Mouse (Mus musculus) heart, adult 2 months (tissue): ENCODE results near the gene 3110009E18Rik. TPM values are rescaled to one million over a fixed set of nuclear protein-coding genes. Genes with fewer than 3 reads are reported as not detected.

Experiments used
- DNase-seq, 2 experiments: peaks; one replicate each; pipeline ENCODE4 v3.0.0; 2021
- H3K27ac ChIP-seq: fragments of 200-600 bp; 2 replicates; pipeline ENCODE4 v1.8.1; 2022
- H3K27me3 ChIP-seq: fragments of 200-500 bp; 2 replicates; pipeline ENCODE4 v1.6.1; 2012; ENCODE audit warnings: mild to moderate bottlenecking, low read length, inconsistent platforms, mixed read lengths; ENCODE audit not compliant: control insufficient read depth, insufficient read depth
- H3K36me3 ChIP-seq: fragments of 200-500 bp; 2 replicates; pipeline ENCODE4 v1.6.1; 2012; ENCODE audit warnings: low read length, inconsistent platforms; ENCODE audit not compliant: control insufficient read depth, insufficient read depth
- H3K4me1 ChIP-seq: fragments of 200-500 bp; 2 replicates; pipeline ENCODE4 v1.6.1; 2011; ENCODE audit warnings: low read length; ENCODE audit not compliant: control insufficient read depth, insufficient read depth
- H3K4me3 ChIP-seq: fragments of 200-600 bp; 2 replicates; pipeline ENCODE4 v1.8.1; 2022
- H3K79me2 ChIP-seq: fragments of 200-500 bp; replicated peaks from 2 replicates; pipeline ENCODE4 v1.6.1; 2012; ENCODE audit warnings: mild to moderate bottlenecking, inconsistent platforms, low read length, moderate library complexity, mixed read lengths; ENCODE audit not compliant: control insufficient read depth, insufficient read depth
- H3K9ac ChIP-seq: fragments of 200-500 bp; 2 replicates; pipeline ENCODE4 v1.6.1; 2012; ENCODE audit warnings: low read depth, mild to moderate bottlenecking, control low read depth, inconsistent platforms, low read length, mixed read lengths
- CTCF ChIP-seq: fragments of 200-600 bp; IDR thresholded peaks from 2 replicates; pipeline ENCODE4 v1.8.1; 2022; ENCODE audit warnings: antibody characterized with exemption, mild to moderate bottlenecking, moderate library complexity
- EP300 ChIP-seq: fragments of 200-500 bp; IDR thresholded peaks from 2 replicates; pipeline ENCODE4 v1.6.1; 2011; ENCODE audit warnings: low read depth, low read length, control low read depth; ENCODE audit not compliant: insufficient read depth
- POLR2A ChIP-seq: fragments of 200-500 bp; IDR thresholded peaks from 2 replicates; pipeline ENCODE4 v1.6.1; 2011; ENCODE audit warnings: mild to moderate bottlenecking, low read depth, low read length, control low read depth; ENCODE audit not compliant: insufficient read depth
- WGBS: fragments of 180-500 bp; shearing (Covaris S2); methylation state at CpG from one replicate; pipeline ENCODE4 v1.1.7; 2018; 5-methylcytosine and 5-hydroxymethylcytosine counted together
- intact Hi-C: fragments of 180-260 bp; cut with DNase I; formaldehyde crosslinking; loops from one replicate; pipeline ENCODE4 v1.15.1; 2025
- polyA plus RNA-seq: library from polyadenylated mRNA; depleted of rRNA; stranded (reverse); fragments of >200 nt; gene quantifications from 2 replicates; pipeline ENCODE4 v1.2.3, GENCODE M21; 2012
- total RNA-seq, 2 experiments: library from RNA; stranded (reverse); gene quantifications; 2 replicates each; pipeline ENCODE4 v1.2.3; 2021

Gene 3110009E18Rik
- total and polyA plus RNA-seq, 3 experiments, result 2.5 to 5.8 (median 5.2) TPM

DNA sequence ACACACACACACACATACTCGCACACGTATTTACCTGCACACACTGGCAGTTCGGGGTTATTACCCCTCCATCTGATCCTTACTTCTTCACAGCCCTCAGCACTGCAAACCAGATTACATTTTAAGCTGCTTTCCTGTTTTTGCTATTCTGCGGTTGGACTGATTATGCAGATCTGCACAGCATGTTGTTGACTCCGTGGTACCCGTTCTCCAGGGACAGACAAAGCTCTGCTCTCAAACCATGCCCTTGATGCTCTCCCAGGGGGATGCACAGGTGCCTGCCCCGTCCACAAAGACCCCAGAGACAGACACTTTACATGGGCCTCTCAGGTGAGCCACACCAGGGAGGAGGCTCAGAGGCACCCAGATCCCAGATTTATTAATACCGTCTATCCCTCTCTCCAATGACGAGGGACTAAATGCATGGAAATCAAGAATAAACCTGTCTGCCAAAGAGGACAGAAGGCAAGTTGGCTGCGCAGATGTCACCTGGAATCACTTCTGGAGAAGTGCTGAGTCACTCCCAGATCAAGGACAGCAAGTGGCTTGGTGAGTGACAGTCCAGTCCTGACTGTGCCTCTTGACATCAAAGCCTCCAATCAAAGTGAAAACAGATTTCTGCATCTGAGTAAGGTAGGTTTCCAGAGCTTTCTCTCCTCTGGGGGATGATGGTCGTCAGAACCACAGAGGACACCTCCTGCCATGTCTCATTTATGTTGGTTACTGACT lies 87.7 kb downstream of the 3110009E18Rik start:
- WGBS, result 74% methylated on average over 11 of the region's 11 CpGs
- H3K36me3 ChIP-seq, result no peaks in the 10 kb centered on the region
- no peak for DNase-seq
- no peak overlapping the region for H3K27ac ChIP-seq
- H3K4me3 ChIP-seq, result no peak overlapping the region
- H3K79me2 ChIP-seq, result no peaks in the 10 kb centered on the region
- intact Hi-C loops, result no loop called here
- H3K27me3 ChIP-seq, result no peaks in the 10 kb centered on the region
- TF ChIP-seq EP300 (no peak), POLR2A (no peak), CTCF (no peak)
- no peaks in the 10 kb centered on the region for H3K4me1 ChIP-seq
- H3K9ac ChIP-seq, result no peak overlapping the region

DNA sequence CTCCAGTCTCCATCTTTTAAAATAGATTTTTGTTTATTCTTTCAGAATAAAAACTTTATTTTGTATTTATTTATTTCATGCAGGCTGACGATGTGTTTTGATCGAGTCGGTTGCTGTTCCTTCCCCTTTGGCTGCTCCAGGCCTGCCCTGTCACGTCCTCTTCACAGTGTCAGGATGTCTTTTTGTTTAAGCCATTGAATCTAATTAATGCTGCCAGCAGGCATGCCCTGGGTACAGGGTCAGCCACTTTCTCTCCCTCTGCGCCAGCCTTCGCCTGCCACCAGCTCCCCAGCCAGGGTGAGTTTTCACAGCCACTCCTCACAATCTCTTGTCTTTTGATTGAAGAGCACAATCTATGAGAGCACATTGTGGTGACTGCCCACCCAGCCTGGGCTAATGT lies 99.9 kb downstream of the 3110009E18Rik start:
- Histone ChIP-seq H3K4me1 (peaks cover 8% of the 10 kb centered on the region), H3K9ac (no peak overlapping the region), H3K36me3 (no peaks in the 10 kb centered on the region), H3K4me3 (no peak overlapping the region), H3K27ac (no peak overlapping the region), H3K79me2 (no peaks in the 10 kb centered on the region), H3K27me3 (no peaks in the 10 kb centered on the region)
- 49% methylated on average over 6 of the region's 6 CpGs for WGBS
- TF ChIP-seq CTCF (no peak), EP300 (no peak), POLR2A (no peak)
- DNase-seq, result no peak
- intact Hi-C loops, result no loop called here

DNA sequence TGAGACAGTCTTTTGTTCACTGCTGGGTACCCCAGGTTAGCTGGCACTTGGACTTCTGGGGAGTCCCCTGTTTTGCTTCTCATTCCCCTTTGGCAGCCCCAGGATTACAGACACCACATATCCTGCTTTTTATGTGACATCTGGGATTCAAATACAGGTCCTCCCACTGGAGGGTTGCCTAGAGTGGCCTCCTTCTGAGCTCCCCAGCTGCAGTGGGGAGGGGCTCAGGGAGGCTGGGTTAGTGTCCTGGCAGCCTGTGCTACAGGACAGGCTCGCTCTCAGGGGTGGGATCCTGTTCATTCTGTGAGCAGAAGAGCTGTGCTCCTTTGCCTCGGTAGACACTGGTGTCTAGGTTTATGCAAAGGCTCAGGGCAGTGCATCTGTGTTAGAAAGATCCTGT lies 100.3 kb downstream of the 3110009E18Rik start:
- intact Hi-C loops, result no loop called here

DNA sequence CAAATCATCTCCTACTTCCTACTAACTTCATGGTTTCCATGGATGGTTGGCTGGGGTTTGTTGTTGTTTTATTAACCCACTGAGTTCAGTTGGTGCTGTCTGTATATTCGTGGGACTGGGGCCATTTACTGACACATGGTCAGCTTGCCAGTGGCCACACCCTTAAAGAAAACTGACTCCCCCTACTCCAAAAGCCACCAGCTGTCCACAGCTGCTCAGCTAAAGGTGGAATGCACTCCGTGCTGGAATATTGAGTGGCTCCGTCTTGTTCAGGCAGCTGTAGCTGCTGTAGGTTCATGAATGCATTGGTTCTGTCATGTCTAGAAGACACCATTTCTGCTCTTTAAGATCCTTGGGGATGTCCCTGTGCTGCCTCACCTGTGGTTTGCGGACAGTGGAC lies 102.6 kb downstream of the 3110009E18Rik start:
- intact Hi-C loops, result no loop called here
- H3K36me3 ChIP-seq, result no peaks in the 10 kb centered on the region
- H3K9ac ChIP-seq, result no peak overlapping the region
- TF ChIP-seq CTCF (no peak), POLR2A (no peak), EP300 (no peak)
- 64% methylated on average over 4 of the region's 4 CpGs for WGBS
- no peaks in the 10 kb centered on the region for H3K79me2 ChIP-seq
- no peaks in the 10 kb centered on the region for H3K27me3 ChIP-seq
- no peak overlapping the region for H3K4me3 ChIP-seq
- no peak overlapping the region for H3K27ac ChIP-seq
- DNase-seq, result no peak
- H3K4me1 ChIP-seq, result peaks cover 8% of the 10 kb centered on the region

More for the DNA sequence above, 100.3 kb downstream of the 3110009E18Rik start:
- Histone ChIP-seq H3K4me1 (peaks cover 8% of the 10 kb centered on the region), H3K27ac (no peak overlapping the region), H3K9ac (no peak overlapping the region), H3K36me3 (no peaks in the 10 kb centered on the region), H3K79me2 (no peaks in the 10 kb centered on the region), H3K4me3 (no peak overlapping the region), H3K27me3 (no peaks in the 10 kb centered on the region)
- DNase-seq, result no peak
- 31% methylated on average over 2 of the region's 2 CpGs for WGBS
- no peak for TF ChIP-seq POLR2A
- no peak for TF ChIP-seq CTCF
- TF ChIP-seq EP300, result no peak

DNA sequence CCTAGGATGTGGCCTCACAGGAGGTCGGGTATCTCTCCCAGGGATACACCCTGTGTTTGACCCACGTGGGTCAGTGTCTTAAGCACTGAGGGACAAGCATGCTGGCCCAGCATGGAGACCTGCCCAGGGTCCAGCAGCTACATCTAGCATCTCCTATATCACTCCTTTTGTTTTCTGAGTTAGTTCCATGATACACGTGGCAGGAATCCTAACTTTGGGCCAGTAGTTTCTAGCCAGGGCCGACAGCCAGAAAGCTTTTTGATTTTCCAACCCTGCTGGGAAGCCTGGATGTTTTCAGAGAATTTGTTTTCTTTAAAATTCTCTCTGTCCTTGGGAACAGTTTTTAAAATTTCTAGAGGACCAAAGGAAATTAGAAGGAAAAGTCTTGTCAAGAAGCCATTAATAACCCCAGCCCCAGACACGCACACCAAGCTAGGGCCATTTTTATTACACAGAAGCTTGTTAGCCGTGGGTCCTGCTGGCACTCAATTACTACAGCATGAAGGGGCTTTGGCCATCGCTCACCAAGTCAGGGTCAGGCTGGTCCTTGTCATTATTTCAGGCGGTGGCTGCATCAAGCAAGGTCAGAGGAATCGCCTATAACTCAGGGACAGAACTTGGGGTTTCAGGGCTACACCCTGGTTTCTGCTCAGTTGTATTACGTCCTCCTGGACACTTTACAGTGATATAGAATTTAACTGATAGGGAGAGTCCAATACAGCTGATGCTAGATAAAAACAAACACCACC lies 108.9 kb downstream of the 3110009E18Rik start:
- Histone ChIP-seq H3K27me3 (no peaks in the 10 kb centered on the region), H3K36me3 (no peaks in the 10 kb centered on the region), H3K4me3 (no peak overlapping the region), H3K79me2 (no peaks in the 10 kb centered on the region), H3K9ac (no peak overlapping the region), H3K4me1 (peaks cover 3% of the 10 kb centered on the region), H3K27ac (peak overlapping the region; percentile 43; the same call in 1 of the 2 replicates)
- WGBS, result 71% methylated on average over 10 of the region's 10 CpGs
- TF ChIP-seq CTCF (no peak), EP300 (no peak), POLR2A (no peak)
- DNase-seq, result peak; percentile 47 to 48
- intact Hi-C loops, result no loop called here

DNA sequence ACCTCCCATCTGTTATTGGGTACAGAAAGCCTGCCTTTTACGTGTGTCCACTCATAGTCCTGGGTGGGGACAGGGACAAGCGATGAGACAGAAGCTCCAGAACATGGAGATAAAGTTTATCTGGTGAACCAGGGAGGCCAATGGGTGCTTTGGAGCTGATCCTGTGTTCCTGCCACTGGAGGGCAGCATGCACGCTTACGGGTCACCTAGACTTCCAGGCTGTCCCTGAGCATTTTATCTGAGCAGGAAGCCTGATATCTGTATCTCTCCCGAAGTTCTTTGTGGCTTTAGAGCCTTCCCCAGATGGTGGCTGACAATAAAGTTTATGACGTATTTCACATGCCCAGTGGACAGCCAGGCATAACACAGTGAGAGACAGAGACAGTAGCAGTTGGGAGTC lies 110.3 kb downstream of the 3110009E18Rik start:
- Histone ChIP-seq H3K4me1 (peaks cover 3% of the 10 kb centered on the region), H3K27ac (no peak overlapping the region), H3K9ac (no peak overlapping the region), H3K4me3 (no peak overlapping the region), H3K27me3 (no peaks in the 10 kb centered on the region), H3K79me2 (no peaks in the 10 kb centered on the region), H3K36me3 (no peaks in the 10 kb centered on the region)
- 7% methylated on average over 6 of the region's 6 CpGs for WGBS
- intact Hi-C loops, result no loop called here
- DNase-seq, result peak in 1 of 2 experiments; percentile 42
- no peak for TF ChIP-seq POLR2A
- 0 out of 2 replicates have a peak, but pooled peaks have one; percentile 42 for TF ChIP-seq EP300
- TF ChIP-seq CTCF, result peak; percentile 70
